Mouse (Mus musculus) layer of hippocampus, postnatal 14 days (tissue): Measurements from ENCODE around the gene Avl9. TPM values are rescaled to one million over a fixed set of nuclear protein-coding genes. Genes with fewer than 3 reads are reported as not detected.

Experiments used
- DNase-seq, 2 experiments: peaks; one replicate each; pipeline ENCODE4 v3.0.0; 2021 to 2022; ENCODE audit warnings: low spot score in 2 of 2, mixed read lengths in 1 of 2
- long read RNA-seq, 2 experiments: library from polyadenylated mRNA; stranded (forward); transcript quantifications; one replicate each; pipeline ENCODE4 v2.0.0; 2021
- total RNA-seq, 2 experiments: library from RNA; stranded (reverse); gene quantifications; 2 replicates each; pipeline ENCODE4 v1.2.3; 2021

The Avl9 gene
- 10 to 100 TPM; 32.9 to 34.3 TPM for total RNA-seq
- long read RNA-seq, experiment 1, full-length matches to known transcripts: 11 of 13 reads
- long read RNA-seq, experiment 1, partial matches to known transcripts: 0 of 13 reads
- long read RNA-seq, experiment 1, other reads (novel, unspliced or antisense): 2 of 13 reads
- long read RNA-seq, experiment 2, full-length matches to known transcripts: 5 of 7 reads
- long read RNA-seq, experiment 2, partial matches to known transcripts: 0 of 7 reads
- long read RNA-seq, experiment 2, other reads (novel, unspliced or antisense): 2 of 7 reads

DNA sequence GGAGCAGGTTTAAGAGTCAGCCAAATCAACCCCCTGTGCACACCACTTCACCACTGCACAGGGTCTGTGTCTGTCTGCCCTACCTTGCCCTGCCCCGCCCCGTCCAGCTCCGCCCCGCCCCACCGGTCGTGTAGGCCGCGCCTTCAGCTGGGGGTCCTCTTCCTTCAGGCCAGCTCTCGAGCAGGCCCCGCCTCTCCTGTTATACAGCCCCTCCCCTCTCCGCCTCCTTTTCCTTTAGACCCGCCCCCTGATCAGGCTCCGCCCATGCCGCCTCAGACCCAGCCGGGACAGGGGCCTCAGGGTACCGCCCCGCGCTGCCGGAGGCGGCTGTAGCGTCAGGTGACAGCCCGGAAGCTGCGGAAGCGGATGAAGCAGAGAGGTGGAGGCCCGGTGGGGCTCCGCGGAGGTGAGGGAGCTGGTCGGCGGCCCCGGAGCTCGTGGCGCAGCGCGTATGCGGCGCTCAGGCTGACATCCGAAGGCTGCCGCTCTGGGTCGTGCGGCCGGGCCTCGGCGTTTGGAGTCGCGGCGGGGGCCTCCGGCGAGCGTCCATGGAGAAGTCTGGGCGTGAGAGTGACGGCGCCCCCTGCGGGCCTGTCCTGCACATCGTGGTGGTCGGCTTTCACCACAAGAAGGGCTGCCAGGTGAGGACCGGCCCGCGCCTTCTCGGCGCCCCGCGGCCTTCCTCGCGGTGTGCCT, at the start of gene Avl9:
Gene Avl9 (plus strand): TSS at position 326 of the 696 bp plus-strand sequence.
- DNase-seq: peak; percentile 96 to 97

DNA sequence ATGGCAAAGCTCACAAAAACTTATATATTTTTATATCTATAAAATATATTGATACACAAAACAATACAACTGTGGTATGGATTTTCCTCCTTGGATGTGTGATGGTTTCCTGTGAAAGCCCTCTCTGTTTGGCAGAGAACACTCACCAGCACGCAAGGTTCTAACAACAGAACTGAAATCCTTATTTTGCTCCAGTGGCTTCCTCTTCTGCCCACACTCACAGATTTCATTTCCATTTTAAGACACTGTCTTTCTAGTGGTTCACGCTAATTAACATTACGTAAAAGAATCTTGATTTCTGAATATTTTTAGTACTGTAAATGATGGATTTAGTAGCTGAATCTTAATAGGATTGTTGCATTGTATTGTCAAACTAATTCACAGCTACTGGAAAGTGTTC, 26.5 kb upstream of the Avl9 start:
- no peak for DNase-seq

DNA sequence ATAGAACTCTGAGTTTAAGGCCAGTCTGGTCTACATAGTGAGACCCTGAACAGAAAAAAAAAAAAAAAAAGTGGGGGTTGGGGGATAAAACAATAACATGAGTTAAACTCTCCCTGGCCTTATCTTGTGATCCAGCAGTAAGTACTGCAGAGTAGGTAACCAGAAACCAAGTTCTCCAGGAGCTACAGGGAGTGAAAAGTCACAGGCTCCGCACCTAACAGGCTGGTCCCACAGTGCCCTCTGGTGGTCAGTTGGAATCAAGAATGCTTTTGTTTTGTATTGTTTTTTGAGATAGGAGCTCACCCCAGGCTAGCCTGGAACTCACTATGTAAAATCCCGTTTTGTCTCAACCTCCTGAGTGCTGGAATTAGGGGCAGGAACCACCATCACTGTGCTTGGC, 23.5 kb upstream of the Avl9 start:
- peak; percentile 58 to 73 for DNase-seq

DNA sequence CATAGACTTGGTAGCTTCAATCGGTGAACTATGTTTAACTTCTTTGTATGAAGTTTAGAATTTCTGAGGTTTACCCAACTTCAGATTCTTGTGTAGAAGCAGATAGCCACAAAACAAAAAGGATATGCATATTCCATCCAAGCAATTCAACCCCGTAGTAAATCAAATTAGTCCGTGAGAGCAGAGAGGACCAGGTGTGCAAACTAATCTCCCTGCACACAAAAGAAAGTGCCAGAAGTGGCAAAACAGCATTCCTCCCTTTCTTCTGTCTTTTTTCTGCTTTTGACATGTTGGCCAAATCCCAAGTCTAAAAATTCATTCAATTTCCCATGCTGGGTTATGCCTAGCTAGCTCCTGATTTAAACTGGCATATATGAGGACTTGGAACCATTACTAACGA, 22.3 kb upstream of the Avl9 start:
- DNase-seq: no peak

DNA sequence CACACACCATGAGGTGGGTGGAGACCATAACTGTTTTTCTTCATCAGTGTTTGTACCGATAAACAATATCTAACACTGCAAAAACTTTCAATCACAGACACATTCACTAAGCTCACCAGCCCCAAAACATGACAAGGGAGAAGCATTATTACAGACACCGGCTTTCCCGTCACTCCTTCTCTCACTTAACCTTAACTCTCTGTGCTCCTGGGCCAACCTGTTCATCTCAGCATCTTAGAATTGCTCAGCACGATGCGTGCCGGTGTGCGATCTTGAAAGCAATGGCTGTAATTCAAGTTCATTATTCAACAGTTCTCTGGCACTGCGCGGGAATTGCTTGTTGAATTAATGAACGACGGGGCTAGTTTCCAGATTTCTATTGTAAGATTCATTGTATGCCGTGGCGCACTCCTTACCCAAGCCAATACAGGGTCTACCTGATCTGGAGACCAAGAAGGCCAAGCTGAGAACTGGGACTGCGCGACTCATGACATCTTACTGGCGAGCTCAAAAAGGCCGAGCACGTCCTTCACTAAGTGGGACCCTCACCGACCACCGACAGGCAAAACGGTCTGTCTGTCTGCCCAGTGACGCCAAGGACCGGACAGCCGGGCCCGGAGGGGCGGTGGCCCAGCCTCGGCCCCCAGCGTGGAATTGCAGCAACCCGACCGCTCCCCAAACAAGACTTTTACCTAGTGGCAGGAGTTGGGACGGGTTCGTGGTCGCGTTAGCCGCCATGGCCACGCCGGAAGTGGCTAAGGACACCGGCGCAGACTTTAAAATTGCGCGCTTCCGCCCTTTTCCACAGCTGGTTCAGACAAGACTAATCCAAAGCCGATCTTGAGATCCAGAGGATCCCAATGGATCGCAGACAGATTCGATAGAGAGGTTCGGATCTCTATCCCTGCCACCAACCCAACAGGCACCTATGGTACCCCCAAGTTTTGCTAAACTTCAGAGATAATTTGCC, 10.5 kb upstream of the Avl9 start, which contains the start of gene Lsm5:
Gene Lsm5 (minus strand): TSS at position 780 of the 970 bp plus-strand sequence.
- peak; percentile 83 to 91 for DNase-seq

DNA sequence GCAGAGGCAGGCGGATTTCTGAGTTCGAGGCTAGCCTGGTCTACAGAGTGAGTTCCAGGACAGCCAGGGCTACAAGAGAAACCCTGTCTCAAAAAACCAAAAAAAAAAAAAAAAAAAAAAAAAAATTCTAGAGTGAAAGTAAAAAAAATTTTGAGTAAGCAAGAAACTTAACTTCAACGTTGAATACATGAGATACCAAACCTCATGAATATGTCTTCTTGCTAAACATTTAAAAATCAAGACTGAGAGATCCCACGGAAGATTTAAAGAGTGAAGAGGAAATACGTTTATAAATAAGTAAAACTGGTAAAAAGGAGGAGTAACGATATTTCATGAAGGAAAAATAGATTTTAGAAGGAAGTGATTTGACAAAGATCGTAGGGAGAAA, 519 bp upstream of the Avl9 start:
- no peak for DNase-seq

DNA sequence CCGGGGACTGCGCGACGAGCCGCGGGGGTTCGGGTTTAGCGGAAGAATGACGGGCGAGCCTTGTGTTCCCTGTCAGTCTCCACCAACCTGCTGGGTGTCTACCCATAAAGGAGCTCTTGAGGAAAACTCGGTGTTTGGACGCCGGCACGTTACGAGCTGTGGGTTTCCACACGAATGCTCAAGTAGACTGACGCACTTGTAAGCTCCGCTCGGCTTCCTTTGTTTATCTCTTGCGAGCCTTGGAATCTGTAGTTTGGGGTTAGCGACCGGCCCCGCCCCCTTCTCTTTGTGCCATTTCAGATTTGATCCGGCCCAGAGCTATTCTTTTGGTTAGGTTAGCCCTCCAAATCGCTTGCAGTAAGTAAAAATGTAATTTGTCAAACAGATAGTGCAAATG, 569 bp downstream of the Avl9 start:
- DNase-seq: no peak

DNA sequence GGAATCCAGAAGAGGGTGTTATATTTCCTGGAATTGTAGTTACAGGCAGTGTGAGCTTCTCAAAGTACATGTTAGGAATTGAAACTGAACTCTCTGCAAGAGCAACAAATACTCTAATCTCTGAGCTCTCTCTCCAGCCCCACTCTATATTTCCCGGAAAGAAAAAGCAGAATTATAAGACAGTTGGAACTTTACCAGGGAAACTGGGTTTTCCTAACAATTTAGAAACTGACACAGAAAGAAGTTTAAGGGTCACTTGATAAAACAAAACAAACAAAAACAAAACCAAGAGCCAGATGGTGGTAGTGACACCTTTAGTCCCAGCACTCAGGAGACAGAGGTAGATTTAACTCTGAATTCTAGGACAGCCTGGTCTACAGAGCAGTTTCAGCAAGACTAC, 4.4 kb downstream of the Avl9 start:
- no peak for DNase-seq

DNA sequence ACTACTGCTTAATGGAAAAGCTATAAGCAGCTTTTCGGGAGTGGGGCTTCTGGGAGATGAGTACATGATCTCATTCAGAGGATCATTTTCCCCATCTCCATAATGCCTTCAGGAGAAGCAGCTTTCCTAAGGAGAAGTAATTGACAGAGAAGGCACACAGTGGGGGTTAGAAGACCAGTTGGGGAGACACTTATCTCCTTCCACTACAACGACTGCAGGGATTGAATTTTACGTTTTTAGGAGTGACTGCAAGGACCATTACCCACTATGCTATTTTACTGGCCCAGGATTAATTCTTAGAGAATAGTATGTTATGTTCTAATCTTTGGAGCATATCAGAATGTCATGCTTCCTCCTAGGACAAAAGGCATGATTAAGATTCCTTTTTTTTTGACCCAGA, 6.2 kb downstream of the Avl9 start:
- DNase-seq: no peak

DNA sequence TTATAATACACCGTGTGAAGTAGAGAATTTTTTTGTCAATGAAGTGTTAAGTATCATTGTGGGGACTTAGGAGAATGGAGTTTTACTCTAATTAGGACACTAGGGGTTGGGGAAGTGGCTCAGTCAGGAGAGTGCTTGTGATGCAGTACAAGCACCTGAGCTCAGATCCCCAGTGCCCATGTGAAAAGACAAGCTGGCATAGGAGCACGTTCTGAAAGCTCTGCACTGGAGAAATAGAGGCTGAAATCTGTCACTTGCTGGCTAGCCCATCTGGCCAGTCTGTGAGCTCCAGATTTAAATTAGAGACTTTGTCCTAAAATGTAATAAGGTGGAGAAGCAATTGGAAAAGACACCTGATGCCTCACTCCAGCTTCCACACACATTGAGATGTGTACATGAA, 17.8 kb downstream of the Avl9 start:
- peak; percentile 9 to 19 for DNase-seq

DNA sequence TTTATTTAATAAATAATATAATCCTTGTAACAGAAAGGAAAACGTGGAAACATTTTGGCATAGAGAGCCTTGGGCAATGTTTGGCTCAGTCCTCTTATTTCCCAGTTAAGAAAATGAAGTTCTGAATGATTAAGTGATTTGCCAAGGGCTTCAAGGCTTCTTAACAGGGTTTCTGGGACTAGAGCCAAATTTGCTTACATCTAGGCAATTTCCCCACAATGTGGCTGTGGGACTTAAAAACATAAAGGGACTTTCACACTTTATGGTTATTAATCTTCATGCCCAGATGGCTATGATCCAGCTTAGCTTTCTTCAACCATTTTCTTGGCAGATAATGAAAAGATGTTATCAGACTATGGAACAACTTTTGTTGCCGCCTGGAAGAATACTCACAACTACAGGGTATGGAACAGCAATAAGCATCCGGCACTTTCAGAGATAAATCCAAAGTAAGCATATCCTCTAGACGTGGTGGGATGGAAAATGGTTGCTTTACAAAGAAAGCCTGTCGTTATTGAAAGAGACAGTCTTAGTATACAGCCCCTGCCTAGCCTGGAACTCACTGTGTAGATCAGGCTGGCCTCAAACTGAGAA, 31.3 kb downstream of the Avl9 start:
- DNase-seq: no peak

DNA sequence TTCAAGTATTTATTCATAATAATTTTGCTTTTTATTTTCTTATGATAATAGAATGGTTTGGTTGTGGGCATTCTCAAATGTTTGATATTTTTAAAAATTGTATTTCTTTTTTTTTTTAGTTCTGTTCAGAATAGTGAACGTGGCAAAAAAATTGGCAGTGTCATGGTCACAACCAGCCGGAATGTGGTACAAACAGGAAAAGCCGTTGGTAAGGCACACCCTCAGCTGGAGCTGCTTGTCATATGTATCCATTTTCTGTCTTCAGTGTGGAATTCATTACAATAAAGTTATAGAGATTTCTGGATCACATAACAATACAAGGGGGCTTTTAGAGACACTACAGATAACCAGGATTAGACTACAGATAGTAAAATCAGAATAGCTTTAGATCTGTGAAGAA, 39.0 kb downstream of the Avl9 start:
- DNase-seq: no peak

DNA sequence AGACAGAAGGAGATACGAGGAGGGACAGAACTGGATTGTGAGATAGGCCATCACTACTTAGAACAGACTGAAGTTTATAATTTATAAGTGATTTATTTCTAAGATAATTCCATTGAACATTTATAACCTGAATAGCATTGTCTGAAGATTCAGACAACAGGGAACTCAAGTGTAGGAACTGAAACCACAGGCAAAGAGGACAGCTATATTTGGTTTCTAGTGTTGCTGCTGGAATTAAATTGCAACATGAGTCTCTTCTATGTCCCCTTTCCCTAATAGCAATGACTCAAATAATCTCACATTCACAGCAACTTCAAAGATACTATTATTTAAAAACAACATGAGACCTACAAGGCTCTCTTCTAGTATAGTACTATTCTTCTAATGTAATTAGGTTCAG, 41.4 kb downstream of the Avl9 start:
- no peak for DNase-seq

DNA sequence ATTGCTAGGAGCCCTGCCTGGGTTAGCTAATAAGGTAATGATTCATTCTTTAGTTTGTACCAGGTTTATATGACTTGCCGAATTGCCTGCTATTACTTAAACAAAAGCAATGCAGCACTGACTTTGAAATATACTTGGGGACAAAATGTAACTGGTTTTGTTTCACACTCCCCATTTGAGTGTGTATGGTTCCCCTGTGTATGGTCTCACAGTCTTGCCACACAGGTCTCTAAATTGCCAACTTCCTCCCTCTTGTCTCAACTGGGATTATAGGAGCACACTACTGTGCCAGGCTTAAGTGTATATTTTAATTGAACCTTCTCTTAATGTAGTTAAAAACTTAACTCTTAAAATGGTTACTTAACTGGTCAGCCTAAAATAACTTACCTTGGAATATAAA, 44.6 kb downstream of the Avl9 start:
- no peak for DNase-seq

DNA sequence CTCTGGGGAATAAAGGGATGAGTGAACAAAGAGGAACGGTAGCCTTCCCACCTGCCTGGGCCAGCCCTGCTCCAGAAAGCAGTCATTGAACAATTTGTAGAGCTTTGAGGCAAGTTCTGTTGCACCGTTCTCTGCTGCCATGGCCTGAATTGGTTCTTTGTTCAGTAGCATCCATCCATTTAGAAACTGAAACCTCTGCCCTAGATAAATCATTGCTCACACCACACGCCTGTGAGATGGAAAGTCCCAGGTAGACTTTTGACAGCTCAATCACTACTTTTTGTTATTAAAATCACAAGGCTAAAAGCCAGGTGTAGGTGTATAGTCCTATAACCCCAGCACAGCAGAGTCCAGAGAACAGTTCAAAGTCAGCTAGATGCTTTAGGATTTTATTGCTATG, 50.6 kb downstream of the Avl9 start:
- no peak for DNase-seq

DNA sequence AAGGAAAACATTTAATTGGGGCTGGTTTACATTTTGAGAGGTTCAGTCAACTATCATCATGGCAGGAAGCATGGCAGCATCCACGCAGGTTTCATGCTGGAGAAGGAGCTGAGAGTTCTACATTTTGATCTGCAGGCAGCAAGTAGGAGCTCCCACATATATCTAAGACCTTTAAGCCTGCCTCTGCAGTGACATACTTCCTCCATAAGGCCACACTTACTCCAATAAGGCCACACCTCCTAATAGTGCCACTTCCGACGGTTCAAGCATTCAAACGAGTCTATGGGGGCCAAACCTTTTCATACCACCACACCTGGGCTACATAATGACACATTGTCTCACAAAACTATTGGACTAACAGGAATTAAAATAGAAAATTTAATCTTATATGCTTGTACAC, 51.0 kb downstream of the Avl9 start:
- no peak for DNase-seq

DNA sequence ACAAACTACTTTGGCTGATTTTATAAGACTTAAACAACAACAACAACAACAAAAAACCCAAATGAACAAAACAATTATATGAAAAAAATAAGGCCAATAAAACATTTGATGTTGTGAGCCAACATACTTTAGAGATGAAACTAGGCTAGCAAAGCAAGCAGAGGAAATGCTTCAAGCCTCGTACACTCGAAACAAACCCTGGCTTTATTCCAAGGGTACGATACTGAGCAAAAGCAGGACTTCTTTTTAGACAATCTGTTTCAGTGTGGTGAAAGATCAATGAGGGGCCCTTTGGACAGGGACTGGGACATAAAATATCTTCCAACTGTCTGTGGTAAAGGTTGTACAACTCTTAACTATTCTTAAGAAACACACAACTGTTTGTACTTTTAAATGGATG, 61.1 kb downstream of the Avl9 start:
- no peak for DNase-seq

DNA sequence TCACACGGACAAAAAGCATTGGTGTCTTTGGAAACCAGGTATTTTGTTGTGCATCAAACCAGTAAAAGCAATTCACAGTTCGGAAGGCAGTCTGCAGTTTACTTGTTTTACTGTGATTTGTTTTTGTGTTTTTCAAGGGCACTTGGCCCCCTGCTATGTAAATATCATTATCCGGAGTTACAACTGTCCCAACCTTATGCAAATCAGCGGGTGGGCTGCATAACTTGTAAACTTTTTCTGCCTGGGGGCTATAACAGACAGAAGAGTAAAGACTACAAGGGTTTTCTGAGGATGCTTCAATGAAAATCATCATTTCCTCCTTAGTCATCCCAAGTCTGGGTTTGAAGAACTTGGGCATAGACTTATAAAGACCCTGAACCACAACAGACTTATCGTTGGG, 64.9 kb downstream of the Avl9 start:
- DNase-seq: no peak

DNA sequence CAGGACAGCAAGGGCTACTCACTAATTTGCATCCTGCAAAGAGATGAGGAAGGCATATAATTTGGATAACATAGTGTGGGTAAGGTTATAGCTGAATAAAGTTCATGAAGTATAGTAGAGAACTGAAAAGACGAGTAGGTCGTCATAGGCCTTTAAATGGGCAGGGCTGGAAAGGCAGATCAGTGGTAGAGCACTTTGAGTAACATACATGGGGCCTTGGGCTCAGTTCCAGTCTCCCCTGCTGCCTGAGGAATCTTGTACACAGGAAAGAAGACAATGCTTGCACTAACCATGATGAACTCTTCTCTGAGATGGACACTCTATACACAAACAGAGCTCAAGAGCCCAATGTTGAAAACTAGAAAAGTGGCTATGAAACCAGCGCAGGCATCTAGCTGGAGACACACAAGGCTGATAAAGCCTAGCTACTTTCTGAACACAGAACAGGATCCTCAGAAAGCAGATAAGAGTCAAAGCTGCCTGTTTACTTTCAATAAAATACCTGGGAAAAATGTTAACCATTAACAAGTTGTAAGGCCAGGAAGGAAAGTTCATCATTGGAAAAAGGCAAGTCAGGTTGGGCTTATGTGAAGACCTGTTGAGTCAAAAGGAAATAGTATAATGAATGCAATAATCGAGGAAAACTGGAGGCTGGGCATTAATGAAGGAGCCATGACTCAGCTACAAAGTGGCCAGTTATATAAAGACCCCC, 69.0 kb downstream of the Avl9 start:
- DNase-seq: no peak

DNA sequence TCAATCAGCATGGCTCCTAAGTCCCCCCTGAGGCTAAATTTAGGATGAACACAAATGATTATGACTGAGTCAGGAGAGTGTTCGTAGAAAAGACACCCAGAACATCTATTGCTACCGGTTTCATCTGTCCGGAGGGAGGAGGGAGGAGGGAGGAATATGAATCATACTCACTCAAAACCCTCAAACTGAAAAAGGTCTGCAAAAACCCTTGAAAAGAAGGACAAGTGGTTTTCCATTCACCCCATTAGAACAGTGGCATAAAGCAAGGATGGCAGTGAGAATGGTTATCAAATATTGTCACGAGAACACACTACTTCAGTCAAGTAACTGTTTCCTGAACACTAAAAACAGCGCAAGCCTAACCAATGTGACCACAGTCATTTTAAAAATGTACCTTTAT, 70.4 kb downstream of the Avl9 start:
- DNase-seq: no peak

DNA sequence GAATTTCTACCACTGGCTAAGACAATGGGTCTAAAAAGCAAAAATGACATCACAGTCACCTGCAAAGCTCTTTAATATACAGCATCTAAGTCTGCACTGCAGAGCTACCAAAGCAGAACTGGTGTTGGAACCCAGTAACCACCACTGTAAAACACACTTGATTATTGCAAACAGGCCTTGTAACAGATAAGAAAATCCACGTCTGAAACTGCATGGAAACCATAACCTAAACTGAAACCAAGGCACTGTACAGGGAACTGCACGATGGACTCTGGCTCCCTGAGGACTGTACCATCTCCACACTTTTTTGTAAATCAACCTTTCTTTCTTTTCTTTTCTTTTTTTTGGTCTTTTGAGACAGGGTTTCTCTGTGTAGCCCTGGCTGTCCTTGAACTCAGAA, 73.0 kb downstream of the Avl9 start:
- no peak for DNase-seq
